Mouse (Mus musculus): ENCODE data around the gene Tnfrsf13b.
"Not testable (repeated sequence)": the region's sequence is repeated elsewhere in the genome, so short reads cannot be mapped to it uniquely, and the experiment has no call there.

Tnfrsf13b gene

GRCm38 (mm10) chr11:61170184-61170583 is 43.6 kb downstream of the Tnfrsf13b start:
- no peak for DNase-seq (ENCODE audit: inconsistent age in 2 of 2, low spot score in 1 of 2)

- not testable (repeated sequence) for DNase-seq (ENCODE audit: inconsistent age in 2 of 2, low spot score in 1 of 2)
Observed at GRCm38 (mm10) chr11:61173477-61173876, 46.9 kb downstream of the Tnfrsf13b start.

GRCm38 (mm10) chr11:61174291-61174820 is 47.8 kb downstream of the Tnfrsf13b start:
- no peak for DNase-seq (ENCODE audit: inconsistent age in 2 of 2, low spot score in 1 of 2)

DNA sequence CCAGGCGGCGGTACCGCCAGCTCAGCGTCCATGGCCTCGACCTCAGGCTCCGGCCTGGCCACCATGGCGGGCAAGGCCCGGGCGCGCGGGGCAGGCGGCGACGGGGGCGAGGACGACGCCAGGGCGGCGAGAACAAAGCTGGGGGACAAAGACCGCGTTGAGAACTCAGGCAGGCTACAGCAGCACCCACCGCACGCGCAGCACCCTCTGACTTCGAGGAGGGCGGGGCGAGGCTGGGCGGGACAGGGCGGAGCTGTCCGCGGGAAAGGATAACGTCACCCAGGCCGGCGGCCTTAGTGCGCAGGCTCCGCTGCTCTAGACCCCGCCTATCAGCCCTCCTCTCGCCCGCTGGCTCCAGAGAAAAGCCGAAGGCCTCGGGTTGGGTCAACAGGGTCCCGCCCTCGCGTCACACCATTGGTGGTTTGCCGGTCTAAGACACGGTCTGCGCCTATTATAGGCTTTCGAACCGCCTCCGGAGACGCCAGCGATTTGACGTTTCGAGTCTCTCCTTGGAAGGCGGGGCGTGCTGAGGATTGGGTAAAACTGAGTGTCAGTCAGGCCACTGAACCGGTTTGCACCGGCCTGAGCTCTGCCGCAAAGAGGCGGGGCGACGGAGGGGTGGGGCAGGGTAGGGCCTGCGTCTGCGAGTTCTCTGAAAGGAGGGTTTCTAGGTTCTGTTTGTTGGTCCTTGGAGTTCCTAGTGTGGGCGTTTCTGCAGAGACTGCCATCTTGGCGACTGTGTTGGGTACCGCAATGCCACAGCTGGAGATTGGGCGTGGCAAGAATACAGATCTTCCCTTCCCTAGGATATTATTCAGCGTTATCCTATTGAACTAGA is 48.5 kb downstream of the Tnfrsf13b start, which contains the start of gene Usp22:
TSS of gene Usp22 (minus strand) at position 235 of the 838 bp plus-strand sequence.
- DNase-seq (ENCODE audit: inconsistent age in 2 of 2, low spot score in 1 of 2) = peak; percentile 100

GRCm38 (mm10) chr11:61175778-61176177 is 49.2 kb downstream of the Tnfrsf13b start:
- DNase-seq (ENCODE audit: inconsistent age in 2 of 2, low spot score in 1 of 2) = no peak

- DNase-seq (ENCODE audit: inconsistent age in 2 of 2, low spot score in 1 of 2) = no peak
Observed at GRCm38 (mm10) chr11:61176321-61176720, 49.8 kb downstream of the Tnfrsf13b start.

GRCm38 (mm10) chr11:61180361-61180760 is 53.8 kb downstream of the Tnfrsf13b start:
- no peak for DNase-seq (ENCODE audit: inconsistent age in 2 of 2, low spot score in 1 of 2)

GRCm38 (mm10) chr11:61181624-61182023 is 55.1 kb downstream of the Tnfrsf13b start:
- DNase-seq (ENCODE audit: inconsistent age in 2 of 2, low spot score in 1 of 2) = no peak

DNA sequence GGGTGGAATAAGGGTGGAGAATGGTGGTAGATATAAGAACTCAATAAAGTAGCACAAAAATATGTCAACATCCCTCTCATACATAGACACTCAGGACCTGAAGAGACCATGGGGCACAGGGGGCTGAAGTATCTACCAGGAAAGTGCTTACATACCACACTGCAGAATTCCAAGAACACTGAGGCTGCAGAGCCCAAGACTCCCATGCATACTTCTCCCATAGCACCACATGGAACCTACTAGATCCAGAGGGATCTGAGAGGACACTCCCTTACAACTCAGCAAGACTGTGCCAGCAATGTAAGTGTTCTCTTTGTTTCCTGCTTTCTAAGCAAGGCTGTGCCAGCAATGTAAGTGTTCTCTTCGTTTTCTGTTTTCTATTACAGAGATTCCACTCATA is 57.3 kb downstream of the Tnfrsf13b start:
- no peak for DNase-seq (ENCODE audit: inconsistent age in 2 of 2, low spot score in 1 of 2)

- DNase-seq (ENCODE audit: inconsistent age in 2 of 2, low spot score in 1 of 2) = no peak
Observed at GRCm38 (mm10) chr11:61190776-61191175, 64.2 kb downstream of the Tnfrsf13b start.

GRCm38 (mm10) chr11:61192123-61192522 is 65.6 kb downstream of the Tnfrsf13b start:
- not testable (repeated sequence) for DNase-seq (ENCODE audit: inconsistent age in 2 of 2, low spot score in 1 of 2)

DNA sequence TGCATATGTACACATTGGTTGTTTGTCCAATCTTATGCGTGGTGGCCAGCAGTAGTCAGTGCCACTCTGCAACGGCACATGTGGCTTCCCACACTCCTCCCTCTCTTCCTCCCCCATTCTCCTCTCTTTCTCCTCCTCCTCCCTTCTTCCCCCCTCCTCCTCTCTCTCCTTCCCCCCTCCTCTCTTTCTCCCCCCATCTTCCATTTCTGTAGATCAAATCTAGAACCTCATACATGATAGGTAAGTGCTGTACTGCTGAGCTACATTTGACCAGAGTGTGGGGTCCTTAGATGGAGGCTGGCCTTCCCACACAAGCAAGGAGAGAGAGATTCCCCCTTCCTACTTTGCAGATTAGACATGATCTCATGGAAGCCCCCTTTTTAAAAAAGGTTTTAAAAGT is 66.2 kb downstream of the Tnfrsf13b start:
- DNase-seq (ENCODE audit: inconsistent age in 2 of 2, low spot score in 1 of 2) = no peak

DNA sequence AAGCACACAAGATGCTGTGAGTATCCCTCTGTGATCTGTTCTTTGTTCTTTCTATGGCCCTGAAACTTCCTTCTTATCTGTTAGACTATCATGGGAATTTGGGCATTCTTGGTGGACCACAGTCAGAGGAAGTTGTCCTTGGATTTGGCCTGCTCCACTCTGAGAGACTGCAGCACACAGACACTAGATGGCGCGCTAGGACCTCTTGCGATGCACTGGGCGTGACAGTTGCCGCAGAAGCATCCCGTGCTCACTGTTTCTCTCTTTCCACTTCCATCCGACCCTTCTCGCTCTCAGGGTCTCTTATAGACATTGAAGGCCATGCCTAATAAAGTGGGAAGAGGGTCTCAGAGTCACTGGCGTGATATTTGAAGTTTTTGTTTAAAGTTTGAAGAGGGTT is 66.8 kb downstream of the Tnfrsf13b start:
- peak; percentile 75 to 92 for DNase-seq (ENCODE audit: inconsistent age in 2 of 2, low spot score in 1 of 2)

DNA sequence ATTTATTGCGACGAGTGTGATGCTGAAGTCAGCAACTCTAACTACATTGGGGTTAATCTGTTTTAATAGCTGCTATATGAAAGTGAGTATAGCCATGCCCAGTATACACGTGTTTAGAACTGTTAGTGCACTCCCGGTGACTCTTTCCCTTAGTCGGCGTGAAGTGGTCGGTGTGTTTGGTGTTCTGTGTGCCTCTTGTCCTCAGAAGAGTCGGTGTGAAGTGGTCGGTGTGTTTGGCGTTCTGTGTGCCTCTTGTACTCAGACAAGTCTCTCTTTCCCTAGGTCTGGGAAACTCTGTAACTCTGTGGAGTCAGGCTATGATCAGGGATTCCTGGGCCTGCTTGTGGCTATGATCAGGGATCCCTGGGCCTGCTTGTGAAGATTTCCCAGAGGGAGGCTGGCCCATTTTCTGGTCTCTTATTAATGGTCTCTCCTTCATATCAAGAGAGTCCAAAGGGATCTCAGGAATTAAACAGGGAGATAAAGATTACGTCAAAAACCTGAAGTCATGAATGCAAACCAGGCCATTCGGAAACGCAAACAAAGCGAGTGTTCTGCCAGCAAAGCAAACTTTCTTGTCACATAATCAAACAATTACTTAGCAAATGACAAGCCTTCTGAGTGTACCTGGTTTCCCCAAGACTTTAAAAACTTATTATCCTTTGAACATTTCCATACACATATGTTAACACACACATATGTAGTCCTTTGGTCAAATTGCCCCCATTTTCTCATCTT is 70.2 kb downstream of the Tnfrsf13b start:
- DNase-seq (ENCODE audit: inconsistent age in 2 of 2, low spot score in 1 of 2) = no peak

GRCm38 (mm10) chr11:61197935-61198334 is 71.4 kb downstream of the Tnfrsf13b start:
- peak in 1 of 2 experiments; percentile 33 for DNase-seq (ENCODE audit: inconsistent age in 2 of 2, low spot score in 1 of 2)
